Mouse (Mus musculus) adrenal gland, postnatal 0 days (tissue): Measurements from ENCODE around the gene Clca3a2. TPM values are rescaled to one million over a fixed set of nuclear protein-coding genes. Genes with fewer than 3 reads are reported as not detected.

ENCODE experiments used
- polyA plus RNA-seq: library from polyadenylated mRNA; unstranded; fragments of >200 nt; fragmentation: Nextera tagmentation; extraction: Ambion mirVana; gene quantifications from 2 replicates; pipeline ENCODE4 v1.2.1, GENCODE M21; 2015

The Clca3a2 gene
- polyA plus RNA-seq = 0.11 and 0.14 TPM in 2 replicates

DNA sequence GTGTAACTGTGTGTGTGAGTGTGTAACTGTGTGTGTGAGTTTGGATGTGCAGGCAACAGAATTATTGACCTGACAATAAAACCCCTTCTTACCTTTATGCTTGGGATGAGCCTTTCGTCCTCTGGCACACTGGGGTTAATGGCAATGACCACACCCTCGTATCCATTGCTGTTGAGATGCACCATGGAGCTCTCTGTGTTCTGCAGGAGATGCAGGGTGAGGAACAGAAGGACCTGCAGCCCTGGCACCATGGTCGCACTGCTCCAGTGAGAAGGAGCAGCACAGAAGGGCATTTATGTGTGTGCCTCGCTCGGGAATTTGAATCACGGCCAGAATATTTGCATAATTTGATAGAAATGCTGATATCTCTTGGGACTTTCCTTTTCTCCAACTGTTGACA lies at the start of gene Clca3a2:
Gene Clca3a2 (minus strand): TSS at position 276 of the 400 bp plus-strand sequence.

GRCm38 (mm10) chr3:144849014-144849556 lies 29.8 kb upstream of the Clca3a2 start, which contains the start of gene Clca3b:
Gene Clca3b (minus strand): TSS chr3:144849357.

GRCm38 (mm10) chr3:144760592-144761309 lies 58.5 kb downstream of the Clca3a2 start, which contains the start of gene Clca3a1:
Gene Clca3a1 (minus strand): TSS chr3:144760977.

Other genes with a start within 250 kb of the Clca3a2 start
- 7.5 and 8.3 TPM in 2 replicates for gene Hs2st1, start 249.3 kb downstream of the Clca3a2 start, polyA plus RNA-seq
- gene Selenof, start 249.2 kb downstream of the Clca3a2 start, polyA plus RNA-seq = 948 and 1,436 TPM in 2 replicates
- 89.9 and 102 TPM in 2 replicates for gene Sh3glb1, start 99.2 kb downstream of the Clca3a2 start, polyA plus RNA-seq
- gene Clca3a1, start 58.5 kb downstream of the Clca3a2 start, polyA plus RNA-seq = 13.8 and 15.7 TPM in 2 replicates
- not detected in 2 replicates for gene Clca3b, start 29.9 kb upstream of the Clca3a2 start, polyA plus RNA-seq
- 0.18 and 1.7 TPM in 2 replicates for gene Clca4b, start 113.0 kb upstream of the Clca3a2 start, polyA plus RNA-seq
- 0.12 TPM in 1 of 2 replicates, not detected in the other for gene Clca4a, start 155.6 kb upstream of the Clca3a2 start, polyA plus RNA-seq
- gene Clca1, start 213.3 kb upstream of the Clca3a2 start, polyA plus RNA-seq = 0.52 TPM in 1 of 2 replicates, not detected in the other